Mouse (Mus musculus): ENCODE data around the gene Fign.

DNA sequence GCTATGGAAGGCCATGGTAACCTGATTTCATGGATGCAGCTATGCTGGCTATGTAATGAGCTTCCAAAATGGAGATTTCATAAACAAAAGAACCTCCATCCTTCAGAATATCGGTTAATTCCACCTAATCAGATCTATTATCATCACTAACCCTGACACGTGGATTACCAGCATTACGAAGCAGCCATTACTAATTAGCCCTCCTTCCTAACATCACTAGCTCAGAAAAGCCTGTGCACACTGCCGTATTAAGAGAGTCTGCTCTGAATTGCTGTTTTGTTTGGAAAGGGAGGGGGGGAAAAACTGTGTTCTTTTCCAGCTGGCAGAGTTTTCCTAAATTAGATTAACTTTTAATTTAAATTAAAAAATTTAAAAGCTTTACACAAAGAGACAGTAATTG, 32.3 kb downstream of the Fign start:
- TF ChIP-seq CTCF (IDR thresholded peaks at IDR 0.05): no peak
- no peak for TF ChIP-seq EP300 (IDR thresholded peaks at IDR 0.05)

Data from lung, postnatal 0 days (tissue).